Mouse (Mus musculus): ENCODE results near the gene Gm5114. TPM values are rescaled to one million over a fixed set of nuclear protein-coding genes. Genes with fewer than 3 reads are reported as not detected.

Gene Gm5114
- not detected for polyA plus RNA-seq (2014; fragmentation: Illumina TruSeq; extraction: RNeasy Lipid Tissue Mini Kit (QIAGEN cat#74804); ENCODE audit: insufficient read depth, low read depth, low replicate concordance)

DNA sequence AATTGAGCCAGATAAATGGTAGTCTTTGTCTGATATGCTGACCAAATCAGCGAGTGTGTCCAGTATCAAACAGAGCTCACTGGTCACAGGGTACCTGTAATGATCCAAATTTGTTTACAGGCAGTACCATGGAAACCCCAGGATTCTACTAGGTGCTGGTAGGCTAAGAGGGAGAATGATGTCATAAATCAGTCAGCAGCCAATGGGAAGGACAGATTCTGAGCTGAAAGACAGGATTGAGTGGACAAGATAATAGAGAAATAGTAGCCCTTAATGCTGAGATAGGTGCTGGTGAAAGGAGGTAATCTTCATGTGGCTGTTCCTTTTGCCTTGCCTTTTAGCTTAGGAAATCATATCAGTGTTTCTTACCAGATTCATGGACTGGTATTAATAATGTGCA lies at the start of gene Gm5114:
TSS of gene Gm5114 (minus strand) at position 101 of the 400 bp plus-strand sequence.

Other genes starting within 250 kb of the Gm5114 start
- 0.77 TPM for gene Zfp619, start 104.6 kb upstream of the Gm5114 start, polyA plus RNA-seq (2014; fragmentation: Illumina TruSeq; extraction: RNeasy Lipid Tissue Mini Kit (QIAGEN cat#74804); ENCODE audit: insufficient read depth, low read depth, low replicate concordance)